Mouse (Mus musculus): Measurements from ENCODE around the gene Mansc4.

DNA sequence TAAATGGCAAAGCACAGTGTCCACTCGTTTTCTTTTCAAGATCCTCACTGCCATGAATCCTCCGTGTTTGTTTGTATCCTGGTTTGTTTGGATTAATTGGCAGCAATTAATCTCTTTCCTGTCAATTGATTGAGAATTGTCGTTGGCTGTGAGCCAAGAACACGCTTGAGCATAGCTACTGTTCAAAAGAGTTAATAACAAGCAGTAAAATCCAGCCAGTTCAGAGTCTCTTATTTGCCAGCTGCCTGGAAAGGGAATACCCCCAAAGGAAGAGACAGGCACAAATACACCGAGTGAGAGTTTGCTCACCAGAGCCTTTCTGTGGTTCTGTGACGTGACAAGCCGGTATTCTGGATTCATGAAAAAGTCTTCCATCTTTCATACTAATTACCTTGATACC is 24.8 kb downstream of the Mansc4 start:
- TF ChIP-seq POLR2A (IDR thresholded peaks at IDR 0.05; ENCODE audit: borderline replicate concordance, extremely low read depth, insufficient read depth, insufficient read length, poor library complexity, severe bottlenecking) (no peak), CTCF (IDR thresholded peaks at IDR 0.05; ENCODE audit: borderline replicate concordance, extremely low read depth, insufficient read depth, insufficient read length) (no peak)

Data from brain, embryonic 14.5 days (tissue).